Mouse (Mus musculus) embryonic fibroblast, embryonic 13.5 days (primary cell): ENCODE measurements at regions not wholly inside any gene's neighbourhood (a gene's known extent, or its start where the extent isn't known, plus 50 kb on each side); places are given as distances from the start of the nearest gene placed in this dataset.

ENCODE experiments used
- CTCF ChIP-seq: IDR thresholded peaks from 2 replicates; pipeline ENCODE4 v1.5.1; 2011; ENCODE audit warnings: mild to moderate bottlenecking, control low read depth, low read length, moderate library complexity, borderline replicate concordance; ENCODE audit not compliant: insufficient read depth
- POLR2A ChIP-seq: IDR thresholded peaks from 2 replicates; pipeline ENCODE4 v1.6.1; 2011; ENCODE audit warnings: low read depth, mild to moderate bottlenecking, control low read depth, low read length, moderate library complexity

GRCm38 (mm10) chr10:21458608-21459007 lies 81.5 kb downstream of the Aldh8a1 start:
- TF ChIP-seq CTCF: no peak
- TF ChIP-seq POLR2A: no peak
